Mouse (Mus musculus) CD4-positive, CD25-positive, alpha-beta regulatory T cell, adult 4 months (primary cell): Measurements from ENCODE around the gene Taf12. TPM values are rescaled to one million over a fixed set of nuclear protein-coding genes. Genes with fewer than 3 reads are reported as not detected.
"Not testable (repeated sequence)": the region's sequence is repeated elsewhere in the genome, so short reads cannot be mapped to it uniquely, and the experiment has no call there.

Source experiments
- ATAC-seq: one replicate; pipeline ENCODE4 v1.8.0; 2017
- polyA plus RNA-seq, 2 experiments: library from polyadenylated mRNA; unstranded; fragments of 100-300 nt; shearing (Covaris generic); gene quantifications; one replicate each; pipeline ENCODE4 v1.2.1; 2017

The Taf12 gene
- polyA plus RNA-seq, 2 experiments from 2014 or later = 84.4 to 91.9 TPM

- ATAC-seq = peak; percentile 67
These were observed 4.2 kb upstream of the Taf12 start for GRCm38 (mm10) chr4:132269740-132270560.

- ATAC-seq = no peak
These were observed 1.0 kb upstream of the Taf12 start for GRCm38 (mm10) chr4:132273166-132273565.

- ATAC-seq = no peak
These were observed 1.8 kb downstream of the Taf12 start for GRCm38 (mm10) chr4:132275949-132276348.

GRCm38 (mm10) chr4:132288840-132289239 is 14.7 kb downstream of the Taf12 start:
- not testable (repeated sequence) for ATAC-seq

- ATAC-seq = no peak
These were observed 16.9 kb downstream of the Taf12 start for GRCm38 (mm10) chr4:132291056-132291455.

- ATAC-seq = no peak
These were observed 17.6 kb downstream of the Taf12 start for GRCm38 (mm10) chr4:132291624-132292335.

- ATAC-seq = no peak
These were observed 18.8 kb downstream of the Taf12 start for GRCm38 (mm10) chr4:132292988-132293387.

GRCm38 (mm10) chr4:132293682-132294240 is 19.6 kb downstream of the Taf12 start:
- ATAC-seq = no peak

- ATAC-seq = no peak
These were observed 21.7 kb downstream of the Taf12 start for GRCm38 (mm10) chr4:132295696-132296390.

GRCm38 (mm10) chr4:132299849-132300248 is 25.7 kb downstream of the Taf12 start:
- no peak for ATAC-seq

- ATAC-seq = no peak
These were observed 27.3 kb downstream of the Taf12 start for GRCm38 (mm10) chr4:132301486-132301885.

- peak; percentile 46 for ATAC-seq
These were observed 28.1 kb downstream of the Taf12 start for GRCm38 (mm10) chr4:132301965-132302938.

GRCm38 (mm10) chr4:132302939-132303479 is 28.8 kb downstream of the Taf12 start, which contains the start of gene Rab42:
Gene Rab42 (minus strand): TSS chr4:132303385.
- peak; percentile 81 for ATAC-seq

- not testable (repeated sequence) for ATAC-seq
These were observed 29.3 kb downstream of the Taf12 start for GRCm38 (mm10) chr4:132303484-132303883.

GRCm38 (mm10) chr4:132305276-132305675 is 31.1 kb downstream of the Taf12 start:
- no peak for ATAC-seq

- ATAC-seq = no peak
These were observed 31.8 kb downstream of the Taf12 start for GRCm38 (mm10) chr4:132306004-132306403.

GRCm38 (mm10) chr4:132308437-132309139 is 34.4 kb downstream of the Taf12 start:
- peak; percentile 91 for ATAC-seq

GRCm38 (mm10) chr4:132309140-132309848 is 35.1 kb downstream of the Taf12 start:
- peak; percentile 21 for ATAC-seq

GRCm38 (mm10) chr4:132309849-132310472 is 35.8 kb downstream of the Taf12 start:
- peak; percentile 49 for ATAC-seq
